Mouse (Mus musculus): Measurements from ENCODE around the gene Nckipsd. TPM values are rescaled to one million over a fixed set of nuclear protein-coding genes. Genes with fewer than 3 reads are reported as not detected.

Gene Nckipsd
- polyA plus RNA-seq (2016; fragmentation: Nextera tagmentation; extraction: Ambion mirVana): 13.0 and 21.0 TPM in 2 replicates

DNA sequence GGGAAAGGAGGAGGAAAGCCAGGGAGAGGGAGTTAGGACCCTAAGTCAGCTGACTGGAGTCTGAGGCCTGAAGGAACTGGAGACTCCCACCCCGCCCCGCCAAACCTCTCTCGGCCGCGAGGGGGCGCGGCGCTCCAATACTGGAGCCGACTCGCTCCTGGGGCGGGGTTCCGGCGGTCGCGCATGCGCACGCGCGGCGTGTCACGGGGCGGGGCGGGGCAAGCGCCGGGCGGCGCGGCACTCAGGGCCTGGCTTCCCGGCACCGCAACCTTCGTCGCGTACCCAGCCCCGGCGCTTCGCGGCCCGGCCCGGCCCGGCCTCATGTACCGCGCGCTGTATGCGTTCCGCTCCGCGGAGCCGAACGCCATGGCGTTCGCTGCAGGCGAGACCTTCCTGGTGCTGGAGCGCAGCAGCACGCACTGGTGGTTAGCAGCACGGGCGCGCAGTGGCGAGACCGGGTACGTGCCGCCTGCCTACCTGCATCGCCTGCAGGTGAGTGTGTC is at the start of gene Nckipsd:
Gene Nckipsd, plus strand, starts transcription at position 206 of the 503 bp plus-strand sequence.
- H3K36me3 ChIP-seq: peaks cover 63% of the 10 kb centered on the region

DNA sequence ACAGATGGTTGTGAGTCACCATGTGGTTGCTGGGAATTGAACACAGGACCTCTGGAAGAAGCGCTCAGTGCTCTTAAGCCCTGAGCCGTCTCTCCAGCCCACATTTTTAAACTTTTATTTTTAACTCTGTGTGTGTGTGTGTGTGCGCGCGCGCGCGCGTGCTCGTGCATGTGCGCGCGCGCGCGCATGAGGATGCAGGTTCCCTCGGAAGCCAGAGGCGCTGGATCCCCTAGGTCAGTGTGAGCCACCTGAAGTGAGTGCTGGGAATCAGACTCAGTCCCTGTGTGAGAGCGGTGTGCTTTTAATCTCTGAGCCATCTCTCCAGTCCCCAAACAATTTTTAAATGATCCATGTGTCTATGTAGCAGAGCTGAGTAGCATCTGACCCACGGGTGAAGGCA is 49.0 kb upstream of the Nckipsd start:
- Histone ChIP-seq H3K27ac (no peak overlapping the region), H3K4me1 (no peaks in the 10 kb centered on the region), H3K27me3 (ENCODE audit: low read depth, poor library complexity, severe bottlenecking) (no peaks in the 10 kb centered on the region), H3K36me3 (no peaks in the 10 kb centered on the region), H3K9me3 (replicated peaks) (no peaks in the 10 kb centered on the region), H3K4me3 (no peak overlapping the region)
- no peak for DNase-seq (ENCODE audit: low spot score)
- 96% methylated on average over 20 of the region's 20 CpGs for WGBS

More for the DNA sequence above, at the start of gene Nckipsd:
- DNase-seq (ENCODE audit: low spot score): peak; percentile 99
- peaks cover 16% of the 10 kb centered on the region for H3K4me1 ChIP-seq
- no peaks in the 10 kb centered on the region for H3K9me3 ChIP-seq (replicated peaks)
- H3K4me3 ChIP-seq: peak within 1 kb of the TSS; percentile 87
- H3K27ac ChIP-seq: peak within 1 kb of the TSS; percentile 87
- WGBS: under 1% methylated on average over 62 of the region's 62 CpGs
- H3K27me3 ChIP-seq (ENCODE audit: low read depth, poor library complexity, severe bottlenecking): no peaks in the 10 kb centered on the region

DNA sequence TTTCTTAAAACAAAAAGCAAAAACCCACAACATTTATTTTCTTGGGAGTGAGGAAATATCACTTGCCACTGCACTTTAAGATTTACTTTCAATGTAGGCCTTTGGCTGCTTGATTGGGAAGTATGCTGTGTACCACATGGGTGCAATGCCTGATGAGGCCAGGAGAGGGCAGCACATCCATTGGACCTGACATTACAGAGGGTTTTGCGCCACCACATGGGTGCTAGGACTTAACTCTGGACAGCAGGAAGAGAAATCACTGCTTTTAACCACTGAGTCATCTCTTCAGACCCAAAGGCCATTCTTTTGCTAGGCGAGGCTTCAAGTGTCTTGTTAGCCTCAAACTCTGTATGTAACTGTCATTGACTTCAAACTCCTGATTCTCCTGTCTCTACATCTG is 48.4 kb upstream of the Nckipsd start:
- H3K27me3 ChIP-seq (ENCODE audit: low read depth, poor library complexity, severe bottlenecking): no peaks in the 10 kb centered on the region
- DNase-seq (ENCODE audit: low spot score): peak; percentile 45
- H3K36me3 ChIP-seq: no peaks in the 10 kb centered on the region
- no peaks in the 10 kb centered on the region for H3K4me1 ChIP-seq
- H3K27ac ChIP-seq: no peak overlapping the region
- WGBS: 43% methylated on average over 2 of the region's 2 CpGs
- no peak overlapping the region for H3K4me3 ChIP-seq
- H3K9me3 ChIP-seq (replicated peaks): no peaks in the 10 kb centered on the region

DNA sequence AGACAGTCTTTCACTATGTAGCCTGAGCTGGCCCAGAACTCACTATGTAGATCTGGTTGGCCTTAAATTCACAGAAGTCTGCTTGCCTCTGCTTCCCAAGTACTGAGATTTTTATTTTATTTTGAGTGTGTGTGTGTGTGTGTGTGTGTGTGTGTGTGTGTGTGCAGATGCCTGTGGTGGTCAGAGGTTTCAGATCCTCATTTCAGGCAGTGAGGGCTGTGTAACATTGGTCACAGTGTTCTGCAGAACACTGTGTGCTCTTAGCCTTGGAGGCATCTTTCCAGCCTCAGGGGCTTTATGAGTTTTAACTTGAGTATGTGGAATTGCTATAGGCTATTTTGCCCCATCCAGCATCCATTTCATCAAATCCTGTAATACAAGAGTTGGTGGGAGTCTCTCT is 46.6 kb upstream of the Nckipsd start:
- H3K27me3 ChIP-seq (ENCODE audit: low read depth, poor library complexity, severe bottlenecking): no peaks in the 10 kb centered on the region
- H3K4me1 ChIP-seq: no peaks in the 10 kb centered on the region
- H3K9me3 ChIP-seq (replicated peaks): no peaks in the 10 kb centered on the region
- no peak for DNase-seq (ENCODE audit: low spot score)
- H3K27ac ChIP-seq: no peak overlapping the region
- H3K4me3 ChIP-seq: no peak overlapping the region
- H3K36me3 ChIP-seq: no peaks in the 10 kb centered on the region

DNA sequence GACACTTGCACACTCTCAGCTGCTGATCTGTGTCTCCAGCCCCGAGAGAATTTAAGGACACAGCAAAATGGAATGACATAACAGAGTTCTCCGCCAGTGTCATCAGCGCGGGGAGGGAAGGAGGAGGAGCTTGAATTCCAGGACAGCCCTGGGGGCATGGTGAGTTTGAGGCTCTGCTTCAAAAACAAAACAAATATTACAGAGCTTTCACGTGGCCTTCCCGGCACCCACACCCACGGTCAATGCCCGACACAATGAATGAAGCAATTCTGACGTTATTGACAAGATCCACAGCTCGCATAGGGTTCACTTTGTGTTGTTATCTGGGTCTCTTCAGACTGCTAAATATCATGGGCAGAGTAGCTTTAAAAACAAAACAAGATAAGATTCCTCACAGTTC is 43.2 kb upstream of the Nckipsd start:
- Histone ChIP-seq H3K27ac (no peak overlapping the region), H3K36me3 (no peaks in the 10 kb centered on the region), H3K27me3 (ENCODE audit: low read depth, poor library complexity, severe bottlenecking) (no peaks in the 10 kb centered on the region), H3K9me3 (replicated peaks) (no peaks in the 10 kb centered on the region), H3K4me1 (no peaks in the 10 kb centered on the region), H3K4me3 (no peak overlapping the region)
- DNase-seq (ENCODE audit: low spot score): no peak
- WGBS: 81% methylated on average over 10 of the region's 10 CpGs

DNA sequence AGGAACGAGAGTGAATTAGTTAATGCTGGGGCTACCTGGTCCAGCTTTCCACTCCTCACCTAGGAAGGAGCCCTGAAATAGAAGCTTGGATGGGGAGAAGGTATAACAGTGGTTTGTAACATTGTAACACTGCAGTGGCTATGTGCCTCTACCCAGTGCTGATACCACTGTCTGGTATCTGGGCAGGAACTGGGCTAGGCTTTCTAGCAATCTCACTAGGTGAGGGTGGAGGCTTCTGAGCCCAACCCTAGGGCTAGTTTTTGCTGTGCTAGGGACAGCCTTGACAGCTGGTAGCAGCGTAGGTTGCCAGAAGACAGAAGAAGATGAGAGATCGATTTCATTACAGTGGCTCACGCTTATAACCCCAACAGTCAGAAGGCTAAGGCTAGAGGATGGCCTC is 31.6 kb upstream of the Nckipsd start:
- H3K27ac ChIP-seq: no peak overlapping the region
- no peak for DNase-seq (ENCODE audit: low spot score)
- no peaks in the 10 kb centered on the region for H3K27me3 ChIP-seq (ENCODE audit: low read depth, poor library complexity, severe bottlenecking)
- H3K4me1 ChIP-seq: no peaks in the 10 kb centered on the region
- H3K9me3 ChIP-seq (replicated peaks): no peaks in the 10 kb centered on the region
- WGBS: 86% methylated on average over 4 of the region's 4 CpGs
- H3K36me3 ChIP-seq: no peaks in the 10 kb centered on the region
- no peak overlapping the region for H3K4me3 ChIP-seq

DNA sequence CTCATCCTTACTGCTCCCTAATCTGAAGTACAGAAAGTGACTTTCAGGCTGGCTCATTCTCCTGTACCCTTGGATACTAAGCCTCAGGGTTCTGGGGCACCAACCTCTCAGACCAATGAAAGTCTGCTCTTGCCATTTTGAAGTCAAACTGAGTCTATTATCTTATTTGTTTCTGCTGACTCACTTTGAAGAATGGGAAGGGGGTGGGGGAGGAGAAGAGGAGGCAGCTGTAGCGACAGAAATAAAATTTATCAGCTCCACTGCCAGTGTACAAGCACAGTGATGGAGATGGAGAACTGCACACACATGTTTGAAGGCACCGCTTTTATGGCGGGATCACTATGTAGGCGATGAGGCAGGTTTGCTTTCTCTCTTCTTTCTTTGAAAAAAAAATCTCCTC is 30.9 kb upstream of the Nckipsd start:
- Histone ChIP-seq H3K36me3 (no peaks in the 10 kb centered on the region), H3K4me3 (no peak overlapping the region), H3K4me1 (0 out of 2 replicates have a peak, but pooled peaks cover 4% of the 10 kb centered on the region), H3K27ac (no peak overlapping the region), H3K27me3 (ENCODE audit: low read depth, poor library complexity, severe bottlenecking) (no peaks in the 10 kb centered on the region), H3K9me3 (replicated peaks) (no peaks in the 10 kb centered on the region)
- WGBS: 88% methylated on average over 4 of the region's 4 CpGs
- no peak for DNase-seq (ENCODE audit: low spot score)

DNA sequence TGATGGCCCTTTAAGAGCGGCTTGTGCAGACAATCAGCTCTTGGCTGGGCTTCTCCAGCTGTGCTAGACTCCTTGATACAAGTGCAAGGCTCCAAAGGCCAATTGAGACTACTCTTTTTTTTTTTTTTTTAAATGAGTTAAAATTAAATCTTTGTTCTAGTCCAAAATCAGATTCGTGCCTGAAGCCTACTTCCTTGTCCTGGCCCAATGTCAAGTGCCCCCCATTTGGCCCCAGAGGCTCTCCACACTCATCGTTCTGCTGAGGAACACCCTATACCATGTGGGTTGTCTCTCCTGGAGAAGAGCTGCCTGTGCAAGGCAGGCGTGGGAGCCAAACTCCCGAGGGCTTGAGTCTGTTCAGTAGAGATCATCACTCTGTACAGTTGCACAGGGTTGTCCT is 27.2 kb upstream of the Nckipsd start:
- H3K4me3 ChIP-seq: no peak overlapping the region
- no peak overlapping the region for H3K27ac ChIP-seq
- no peaks in the 10 kb centered on the region for H3K9me3 ChIP-seq (replicated peaks)
- 80% methylated on average over 5 of the region's 5 CpGs for WGBS
- H3K4me1 ChIP-seq: peaks cover 28% of the 10 kb centered on the region
- H3K27me3 ChIP-seq (ENCODE audit: low read depth, poor library complexity, severe bottlenecking): no peaks in the 10 kb centered on the region
- peaks cover 2% of the 10 kb centered on the region for H3K36me3 ChIP-seq
- DNase-seq (ENCODE audit: low spot score): no peak

DNA sequence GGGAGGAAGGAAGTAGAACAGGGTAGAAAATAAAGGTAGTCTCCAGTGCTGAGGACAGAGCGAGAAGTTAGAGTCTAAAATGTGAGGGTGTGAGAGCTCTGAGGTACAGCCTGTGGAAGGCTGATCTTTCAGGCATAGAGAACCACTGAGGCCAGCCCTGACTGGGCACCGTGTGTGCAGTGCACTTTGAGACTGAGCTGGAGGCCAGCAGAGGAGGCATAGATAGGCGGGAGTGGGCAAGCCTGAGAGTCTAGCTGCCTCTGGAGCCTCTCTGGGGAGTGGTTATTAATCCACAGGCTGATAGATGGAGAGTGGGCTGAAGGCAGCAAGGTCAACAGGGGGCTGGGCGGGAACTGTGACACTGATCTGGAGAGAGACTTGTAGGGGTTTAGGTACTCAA is 26.3 kb upstream of the Nckipsd start:
- Histone ChIP-seq H3K27ac (no peak overlapping the region), H3K4me3 (no peak overlapping the region), H3K36me3 (peaks cover 11% of the 10 kb centered on the region), H3K27me3 (ENCODE audit: low read depth, poor library complexity, severe bottlenecking) (no peaks in the 10 kb centered on the region), H3K9me3 (replicated peaks) (no peaks in the 10 kb centered on the region), H3K4me1 (peaks cover 33% of the 10 kb centered on the region)
- DNase-seq (ENCODE audit: low spot score): no peak
- 69% methylated on average over 4 of the region's 4 CpGs for WGBS

DNA sequence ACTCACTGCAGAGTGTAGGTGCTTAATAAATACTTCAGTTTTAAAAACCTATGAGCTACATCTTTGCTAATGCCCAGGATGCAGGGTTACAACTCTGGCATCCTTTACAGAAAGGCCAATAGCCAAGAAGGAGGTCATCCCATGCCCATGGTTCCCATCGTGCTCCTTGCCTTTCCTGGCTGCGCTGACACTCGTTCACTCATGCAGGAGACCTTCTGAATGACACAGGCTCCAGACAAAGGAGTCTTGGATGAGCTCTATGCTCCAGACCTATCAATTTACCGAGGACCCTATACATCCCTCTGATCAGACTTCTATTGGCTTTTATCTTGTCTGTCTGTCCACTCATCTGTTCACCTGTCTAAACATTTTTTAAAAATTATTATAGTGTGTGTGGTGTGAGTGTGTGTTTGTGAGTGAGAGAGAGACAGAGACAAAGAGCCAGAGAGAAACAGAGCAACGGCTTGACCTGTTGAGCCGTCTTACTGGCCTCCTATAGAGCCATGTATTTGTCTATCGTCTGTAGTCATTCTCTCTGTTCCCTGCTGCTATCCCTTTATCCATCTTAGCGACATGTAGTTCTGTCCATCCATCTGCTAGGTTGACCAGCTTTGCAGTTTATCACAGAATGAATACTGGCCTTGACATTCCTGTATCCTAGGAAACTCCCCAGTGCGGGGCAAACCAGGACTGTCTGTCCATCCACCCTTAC is 25.2 kb upstream of the Nckipsd start:
- H3K27me3 ChIP-seq (ENCODE audit: low read depth, poor library complexity, severe bottlenecking): no peaks in the 10 kb centered on the region
- peaks cover 21% of the 10 kb centered on the region for H3K36me3 ChIP-seq
- no peaks in the 10 kb centered on the region for H3K9me3 ChIP-seq (replicated peaks)
- peaks cover 38% of the 10 kb centered on the region for H3K4me1 ChIP-seq
- H3K4me3 ChIP-seq: peak overlapping the region; percentile 96
- WGBS: 34% methylated on average over 9 of the region's 9 CpGs
- DNase-seq (ENCODE audit: low spot score): no peak
- peak overlapping the region; percentile 99 for H3K27ac ChIP-seq

DNA sequence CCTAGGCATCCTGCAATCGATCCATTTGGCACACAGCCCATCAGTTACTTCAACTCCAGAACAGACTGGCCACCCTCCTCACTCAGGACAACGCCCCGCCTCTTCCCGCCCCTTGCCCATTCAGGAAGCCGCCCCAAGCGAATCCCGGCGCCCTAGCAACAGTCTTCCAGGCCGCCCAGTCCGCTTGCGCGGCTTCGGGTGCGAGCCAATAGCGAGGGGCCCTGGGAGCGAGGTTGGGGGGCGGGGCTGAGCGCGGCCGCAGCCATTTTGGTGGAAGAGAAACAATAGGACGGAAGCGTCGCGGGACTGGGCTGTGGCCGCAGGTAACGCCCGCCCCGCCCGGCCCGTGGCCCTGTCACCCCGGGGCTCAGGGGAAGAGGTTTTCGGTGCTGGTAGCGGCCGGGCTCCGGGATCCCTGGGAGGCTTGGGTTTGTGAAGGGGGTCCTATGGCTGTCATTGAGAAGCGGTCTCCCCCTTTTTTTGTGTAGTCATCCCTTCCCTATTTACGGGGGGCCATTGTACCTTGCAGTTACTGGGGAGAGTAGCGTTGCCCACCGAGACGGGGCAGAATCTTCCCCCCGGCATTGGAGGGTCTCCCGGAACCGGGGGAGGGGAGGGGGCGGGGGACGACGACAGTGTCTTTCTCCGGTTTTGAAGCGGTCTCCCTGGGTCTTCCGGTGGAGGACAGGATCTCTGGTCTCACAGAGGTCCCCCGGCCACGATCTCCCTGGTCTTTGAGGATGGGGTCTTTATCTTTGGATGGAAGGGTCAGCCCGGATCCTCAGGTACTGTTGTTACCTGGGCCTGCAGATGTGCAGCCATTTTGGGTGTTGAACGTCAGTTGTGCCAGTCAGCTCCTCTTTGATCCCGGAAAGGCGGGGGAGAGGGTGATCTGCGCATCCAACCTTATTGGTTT is 24.4 kb upstream of the Nckipsd start, which contains the start of gene Ip6k2:
Gene Ip6k2, plus strand, starts transcription at position 249 of the 916 bp plus-strand sequence.
- H3K9me3 ChIP-seq (replicated peaks): no peaks in the 10 kb centered on the region
- peak within 1 kb of the TSS; percentile 99 for H3K27ac ChIP-seq
- DNase-seq (ENCODE audit: low spot score): peak; percentile 98
- peak within 1 kb of the TSS; percentile 96 for H3K4me3 ChIP-seq
- WGBS: under 1% methylated on average over 56 of the region's 56 CpGs
- peaks cover 45% of the 10 kb centered on the region for H3K4me1 ChIP-seq
- no peaks in the 10 kb centered on the region for H3K27me3 ChIP-seq (ENCODE audit: low read depth, poor library complexity, severe bottlenecking)
- peaks cover 29% of the 10 kb centered on the region for H3K36me3 ChIP-seq

DNA sequence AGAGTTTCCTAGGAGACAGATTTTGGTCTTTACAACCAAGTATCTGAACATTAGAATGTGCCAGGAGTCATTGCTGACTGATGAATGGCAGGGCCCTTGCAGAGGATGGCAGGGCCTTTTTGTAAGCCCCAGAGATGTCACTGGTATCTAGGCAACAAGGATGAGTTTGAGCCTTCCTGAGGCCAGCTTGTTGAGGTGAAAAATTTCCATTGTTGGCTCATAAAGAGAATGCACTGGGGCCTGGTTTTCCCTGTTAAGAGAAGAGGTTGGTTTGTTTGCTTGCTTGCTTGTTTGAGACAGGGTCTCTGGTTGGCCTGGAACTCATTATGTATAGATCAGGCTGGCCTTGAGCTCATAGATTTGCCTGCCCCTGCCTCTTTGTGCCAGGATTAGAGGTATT is 22.8 kb upstream of the Nckipsd start:
- Histone ChIP-seq H3K4me1 (peaks cover 45% of the 10 kb centered on the region), H3K27ac (peak overlapping the region; percentile 19; the same call in 1 of the 2 replicates), H3K9me3 (replicated peaks) (no peaks in the 10 kb centered on the region), H3K36me3 (peaks cover 42% of the 10 kb centered on the region), H3K4me3 (peak overlapping the region; percentile 96), H3K27me3 (ENCODE audit: low read depth, poor library complexity, severe bottlenecking) (no peaks in the 10 kb centered on the region)
- DNase-seq (ENCODE audit: low spot score): no peak

DNA sequence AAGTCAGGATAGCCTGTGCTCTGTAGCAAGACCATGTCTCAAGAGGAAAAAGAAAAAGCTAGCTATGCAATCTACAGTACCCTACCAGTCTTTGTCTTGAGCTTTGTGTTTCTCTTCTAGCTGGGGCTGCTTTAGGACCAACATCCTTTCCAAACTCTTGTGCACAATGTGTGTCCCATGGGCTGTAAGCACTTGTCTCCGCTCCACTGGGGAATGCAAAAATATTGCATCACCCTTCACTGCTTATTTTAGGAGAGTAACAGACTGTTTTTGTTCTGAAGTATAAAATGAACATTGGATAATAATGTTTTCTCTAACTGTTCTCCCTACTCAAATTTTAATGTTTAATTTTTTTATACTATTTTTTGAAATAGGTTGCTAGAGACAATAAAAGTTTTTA is 21.7 kb upstream of the Nckipsd start:
- 96% methylated on average over 1 of the region's 1 CpGs for WGBS
- no peaks in the 10 kb centered on the region for H3K27me3 ChIP-seq (ENCODE audit: low read depth, poor library complexity, severe bottlenecking)
- H3K9me3 ChIP-seq (replicated peaks): no peaks in the 10 kb centered on the region
- H3K4me3 ChIP-seq: no peak overlapping the region
- no peak overlapping the region for H3K27ac ChIP-seq
- H3K36me3 ChIP-seq: peaks cover 42% of the 10 kb centered on the region
- no peak for DNase-seq (ENCODE audit: low spot score)
- peaks cover 45% of the 10 kb centered on the region for H3K4me1 ChIP-seq
